Mouse (Mus musculus) natural killer cell, adult 2 months (primary cell): ENCODE measurements around the gene Arid1b.

Experiments used
- DNase-seq, 2 experiments: peaks; one replicate each; pipeline ENCODE4 v3.0.0; 2022; ENCODE audit warnings: low spot score in 2 of 2

Arid1b gene

DNA sequence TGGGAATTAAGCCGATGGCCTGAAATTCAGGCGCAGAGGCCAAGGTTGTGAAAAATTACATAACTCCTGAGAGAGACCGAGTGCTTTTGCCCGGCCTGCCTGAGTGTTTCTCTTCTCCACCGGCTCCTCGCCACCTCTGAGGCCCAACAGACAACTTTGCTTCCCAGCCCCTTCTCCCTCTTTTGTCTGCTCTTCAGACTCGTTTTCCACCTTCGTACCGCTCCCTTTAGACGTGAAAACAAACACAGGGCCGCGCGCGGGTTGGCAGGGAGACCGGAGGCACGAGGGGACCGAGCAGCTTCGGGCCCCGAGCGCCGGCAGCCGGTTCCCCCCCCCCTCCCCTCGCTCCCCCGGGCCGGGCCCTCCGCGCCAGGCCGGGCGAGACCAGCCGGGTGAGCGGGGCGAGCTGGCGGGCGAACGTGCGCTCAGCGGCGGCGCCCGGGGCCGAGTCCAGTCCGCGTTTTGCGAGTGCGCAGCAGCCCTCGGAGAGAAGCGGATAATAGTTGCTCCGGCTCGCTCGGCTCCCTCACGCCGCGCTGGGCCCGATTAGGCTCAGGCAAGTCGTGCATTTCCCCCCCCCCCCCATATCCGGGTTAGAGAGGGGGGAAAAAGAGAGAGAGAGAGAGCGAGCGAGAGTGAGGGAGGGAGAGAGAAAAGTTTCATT is at the start of gene Arid1b:
Gene Arid1b, plus strand, starts transcription at position 493 of the 664 bp plus-strand sequence.
- DNase-seq, result peak; percentile 62 to 81

DNA sequence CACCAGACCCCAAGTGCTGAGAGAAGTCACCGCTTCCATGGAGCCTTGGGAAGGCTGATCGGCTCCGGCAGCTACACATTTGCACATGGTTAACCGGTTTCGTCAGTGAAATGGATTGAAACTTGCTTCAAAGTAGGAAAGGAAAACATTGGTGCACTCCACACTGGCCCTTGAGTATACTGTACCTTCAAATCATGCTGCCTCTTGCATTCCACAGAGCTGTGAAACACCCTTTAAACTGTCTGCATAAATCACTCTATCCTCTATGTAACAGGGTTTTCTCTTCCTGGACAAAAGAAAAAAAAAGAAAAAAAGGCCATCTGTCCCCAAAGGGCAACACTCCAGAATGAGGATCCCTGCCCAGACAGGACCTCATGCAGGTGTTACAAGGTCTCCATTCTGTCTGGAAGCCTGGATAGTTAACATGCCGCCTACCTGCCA is 48.8 kb upstream of the Arid1b start:
- DNase-seq, result no peak

DNA sequence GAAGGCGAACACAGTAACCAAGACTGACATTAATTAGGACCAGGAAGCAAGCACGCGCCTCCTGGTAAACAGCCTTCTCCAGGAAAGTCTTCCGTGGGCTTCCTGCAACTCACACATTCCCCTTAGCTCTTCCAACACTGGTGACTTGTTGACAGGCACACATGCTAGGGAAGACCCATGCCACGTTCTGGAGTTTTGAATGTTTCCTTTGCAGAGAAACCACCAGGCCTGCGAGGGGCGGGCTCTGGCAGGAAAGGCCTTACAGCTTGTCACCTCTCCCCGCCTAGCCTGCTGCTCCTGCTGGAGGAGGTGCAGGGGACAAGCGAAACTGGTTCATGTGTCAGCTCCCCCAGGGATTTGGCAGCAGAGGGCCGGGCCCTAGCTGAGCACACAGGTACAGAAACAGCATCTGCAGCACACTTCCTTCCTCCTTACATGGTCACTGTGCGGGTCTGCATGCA is 48.2 kb upstream of the Arid1b start:
- peak in 1 of 2 experiments; percentile 20 for DNase-seq

DNA sequence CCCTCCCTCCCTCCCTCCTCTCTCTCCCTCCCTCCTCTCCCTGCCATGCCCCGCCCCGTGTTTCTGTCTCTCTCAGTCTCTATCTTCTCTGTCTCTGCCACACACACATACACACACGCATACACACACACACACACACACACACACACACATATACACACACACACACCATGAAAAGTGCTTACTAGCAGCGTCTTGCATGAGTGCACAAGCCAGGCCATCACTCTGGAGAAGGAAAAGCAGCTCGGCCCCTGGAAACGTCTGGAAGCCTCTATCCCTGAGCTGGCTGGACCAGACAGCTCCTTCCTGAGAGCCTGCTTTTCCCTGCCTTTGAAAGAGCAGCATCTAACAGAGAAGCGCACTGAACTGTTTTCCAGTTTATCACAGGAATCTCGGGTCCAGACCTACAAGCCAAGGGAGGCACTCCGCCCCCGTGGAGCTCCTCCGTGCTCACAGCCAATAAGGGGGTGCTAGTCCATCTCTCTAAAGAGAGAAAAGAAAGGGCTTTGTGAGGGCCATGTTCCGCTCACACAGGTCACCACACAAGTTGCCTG is 47.6 kb upstream of the Arid1b start:
- no peak for DNase-seq

DNA sequence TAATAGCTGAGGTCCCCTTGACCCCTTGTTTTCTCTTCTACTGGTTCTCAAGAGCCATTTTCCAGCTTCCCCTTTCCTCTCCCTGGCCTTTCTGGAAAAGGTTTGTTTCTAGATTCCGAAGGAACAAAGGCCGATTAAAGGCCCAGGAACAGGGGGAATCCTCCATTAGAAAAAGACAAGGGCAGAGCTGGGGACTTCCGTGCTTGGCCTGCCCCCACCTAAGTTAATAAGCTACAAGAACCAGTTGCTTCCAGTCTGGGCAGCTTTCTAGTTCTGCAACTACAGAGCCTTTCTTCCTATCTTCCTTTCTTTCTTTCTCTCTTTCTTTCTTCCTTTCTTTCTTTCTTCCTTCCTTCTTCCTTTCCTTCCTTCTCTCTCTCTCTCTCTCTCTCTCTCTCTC is 47.1 kb upstream of the Arid1b start:
- DNase-seq, result no peak

DNA sequence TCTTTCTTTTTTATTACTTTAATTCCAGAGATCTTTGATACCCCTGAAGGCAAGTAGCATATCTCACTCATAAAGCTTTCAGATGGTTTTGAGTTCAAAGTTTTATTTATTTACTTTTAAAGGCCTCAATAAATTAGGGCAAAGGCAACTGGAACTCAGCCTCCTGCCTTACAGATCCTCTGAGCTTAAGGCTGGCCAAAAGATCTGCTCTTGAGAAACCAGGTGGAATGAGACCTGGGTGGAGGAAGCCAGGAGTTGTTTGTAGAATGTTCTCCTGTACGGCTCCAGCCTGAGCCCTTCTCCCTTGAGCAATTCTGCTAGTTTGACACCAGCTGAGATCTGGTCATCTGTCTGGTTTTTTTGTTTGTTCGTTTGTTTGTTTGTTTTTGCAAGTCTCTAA is 46.7 kb upstream of the Arid1b start:
- DNase-seq, result no peak

DNA sequence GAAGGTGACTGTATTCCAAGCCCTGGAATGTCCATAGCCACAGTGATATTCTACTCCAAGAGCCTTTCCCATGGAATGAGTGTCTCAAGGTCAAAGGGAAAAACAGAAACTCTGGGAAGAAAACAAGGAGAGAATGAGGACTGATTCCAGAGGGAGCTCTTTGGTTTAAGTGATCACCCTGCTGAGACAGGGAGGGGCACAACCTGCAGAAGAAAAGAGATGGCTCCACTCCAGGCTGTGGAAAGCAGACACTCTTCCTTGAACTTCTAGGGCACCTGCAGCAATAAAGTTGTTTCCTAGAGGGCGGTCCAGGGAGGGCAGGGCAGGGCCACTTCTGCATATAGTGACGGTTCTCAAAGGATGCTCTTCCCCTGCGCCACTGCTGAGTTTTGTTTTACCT is 45.6 kb upstream of the Arid1b start:
- DNase-seq, result no peak

DNA sequence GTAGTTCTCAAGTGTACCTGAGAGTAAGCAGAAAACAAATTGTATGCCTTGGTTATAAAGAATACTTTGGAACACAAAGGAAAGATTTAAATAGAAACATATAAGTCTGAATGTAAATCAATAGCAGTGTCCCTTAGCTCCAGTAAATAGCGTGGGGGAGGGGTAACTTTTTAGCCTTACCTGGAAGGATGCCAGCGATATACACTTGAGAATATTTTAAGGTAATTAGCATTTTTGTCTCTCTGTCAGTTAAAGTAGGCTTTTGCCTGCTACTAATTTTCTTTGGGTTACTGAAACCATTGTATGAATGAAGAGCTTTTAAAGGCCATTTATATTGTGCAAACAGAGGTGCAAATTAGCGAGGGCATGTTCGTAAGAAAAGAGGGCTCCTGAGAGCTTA is 39.7 kb upstream of the Arid1b start:
- DNase-seq, result no peak

DNA sequence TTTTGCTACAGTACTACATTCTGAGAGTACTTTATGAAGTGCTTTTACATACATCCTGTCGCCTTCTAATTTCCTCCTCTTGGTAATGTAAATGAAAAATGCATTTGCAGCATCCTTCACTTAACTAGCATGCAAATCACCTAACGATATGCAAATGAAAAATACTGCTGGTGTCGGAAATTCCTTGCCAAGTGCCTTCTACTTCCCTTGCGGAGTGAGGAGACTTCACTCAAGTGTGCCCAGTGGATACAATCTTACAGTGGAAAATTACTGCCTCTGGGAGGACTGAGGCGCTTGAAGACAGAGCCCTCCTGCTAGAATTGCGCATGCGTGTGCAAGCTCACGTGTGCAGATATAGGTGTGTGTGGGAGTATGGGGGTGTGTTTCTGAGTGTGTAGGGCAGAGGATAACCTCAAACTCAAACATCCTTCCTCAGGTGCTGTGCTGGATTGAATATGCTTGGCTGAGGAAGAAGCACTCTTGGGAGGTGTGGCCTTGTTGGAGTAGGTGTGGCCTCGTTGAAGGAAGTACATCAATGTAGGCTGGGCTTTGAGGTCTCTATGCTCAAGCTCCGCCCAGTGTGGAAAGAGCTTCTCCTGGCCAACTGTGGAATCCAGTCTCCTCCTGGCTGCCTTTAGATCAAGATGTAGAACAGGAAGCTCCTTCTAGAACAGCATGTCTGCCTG is 29.8 kb upstream of the Arid1b start:
- no peak for DNase-seq

DNA sequence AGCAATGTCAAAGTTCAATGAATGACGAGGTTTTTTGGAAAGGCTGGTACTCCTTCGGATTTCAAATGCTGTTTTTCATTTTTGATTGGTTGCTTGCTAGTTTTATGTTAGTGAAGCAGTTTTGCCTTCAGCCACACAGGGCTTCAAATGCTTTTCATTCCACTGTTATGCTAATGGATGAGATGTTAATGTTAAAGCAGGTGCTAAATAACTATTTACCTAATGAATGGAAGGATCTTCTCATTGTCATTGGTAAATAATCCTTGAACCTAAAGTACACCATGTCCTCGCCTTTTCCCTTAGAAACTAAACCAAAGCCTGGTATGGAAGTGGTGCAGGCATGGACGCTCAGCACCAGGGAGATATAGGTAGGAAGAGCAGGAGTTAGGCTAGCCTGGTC is 26.9 kb upstream of the Arid1b start:
- no peak for DNase-seq

DNA sequence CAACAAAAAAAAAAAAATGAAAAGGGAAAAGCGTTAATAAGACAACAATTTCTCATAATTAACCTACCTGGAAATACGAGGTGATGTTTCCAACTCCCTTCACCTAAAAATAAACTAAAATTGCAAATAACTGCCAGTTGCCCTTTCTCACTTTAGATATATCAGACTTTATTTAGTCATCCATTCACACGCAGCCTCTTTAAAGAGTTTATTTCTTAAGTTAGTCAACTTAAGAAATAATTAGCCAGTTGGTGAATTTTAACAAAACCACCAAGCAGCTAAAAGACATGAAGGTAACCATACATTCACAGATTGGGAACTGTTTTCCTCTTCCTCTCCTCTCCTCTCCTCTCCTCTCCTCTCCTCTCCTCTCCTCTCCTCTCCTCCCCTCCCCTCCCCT is 26.1 kb upstream of the Arid1b start:
- DNase-seq, result no peak

DNA sequence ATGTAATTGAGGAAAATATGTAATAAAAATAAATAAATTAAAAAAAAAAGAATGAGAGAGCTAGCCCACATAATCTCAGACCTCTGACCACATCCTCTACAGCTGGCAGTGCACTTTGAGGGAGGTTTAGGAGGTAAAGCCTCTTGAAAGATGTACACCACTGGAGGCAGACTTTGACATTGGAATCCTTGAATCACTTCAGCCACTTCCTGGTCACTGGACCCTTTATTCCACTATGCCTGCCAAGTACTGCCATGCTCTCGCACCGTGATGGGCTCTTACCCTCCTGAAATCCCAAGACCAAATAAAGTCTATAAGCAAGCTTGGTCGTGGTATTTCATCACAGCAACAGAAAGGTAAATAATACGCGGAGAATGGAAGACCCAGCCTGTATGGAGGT is 25.3 kb upstream of the Arid1b start:
- DNase-seq, result peak; percentile 2 to 5

DNA sequence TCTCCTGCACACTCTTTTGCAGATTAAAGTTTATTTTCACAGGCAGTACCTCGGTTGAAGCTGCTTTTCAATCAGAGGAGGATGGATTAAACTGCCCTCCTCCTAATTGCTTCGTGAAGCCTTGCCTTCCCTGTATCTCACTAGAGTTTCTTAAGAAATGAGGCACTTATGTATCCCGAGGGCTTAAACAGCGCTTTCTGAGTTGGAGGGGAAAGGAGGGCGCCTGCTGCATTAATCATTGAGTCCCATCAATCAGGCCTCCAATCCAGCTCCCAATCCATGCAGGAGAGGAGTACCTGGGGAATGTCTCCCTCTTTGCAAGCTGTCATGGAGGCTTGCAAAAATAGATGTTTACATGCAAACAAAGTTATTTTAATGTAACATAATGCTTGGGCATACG is 21.9 kb upstream of the Arid1b start:
- DNase-seq, result no peak

DNA sequence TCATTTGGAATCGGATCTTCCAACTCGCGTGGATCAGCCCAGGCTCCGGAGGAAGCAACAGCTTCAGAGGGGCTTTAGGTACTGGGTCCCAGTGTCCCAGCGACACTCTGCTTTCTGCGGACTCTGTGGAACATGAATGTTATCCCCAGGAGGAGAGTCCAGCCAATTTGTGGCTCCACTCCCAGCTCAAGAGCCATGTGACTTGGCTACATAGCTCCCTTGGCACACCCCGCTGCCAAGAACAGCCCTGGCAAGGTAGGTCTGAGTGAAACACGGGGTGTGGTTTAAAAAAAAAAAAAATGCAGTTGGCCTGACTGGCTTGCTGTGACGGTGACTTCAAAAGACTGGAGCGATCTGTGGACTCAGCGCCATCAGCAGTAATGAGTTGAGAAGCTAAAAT is 19.4 kb upstream of the Arid1b start:
- DNase-seq, result no peak

DNA sequence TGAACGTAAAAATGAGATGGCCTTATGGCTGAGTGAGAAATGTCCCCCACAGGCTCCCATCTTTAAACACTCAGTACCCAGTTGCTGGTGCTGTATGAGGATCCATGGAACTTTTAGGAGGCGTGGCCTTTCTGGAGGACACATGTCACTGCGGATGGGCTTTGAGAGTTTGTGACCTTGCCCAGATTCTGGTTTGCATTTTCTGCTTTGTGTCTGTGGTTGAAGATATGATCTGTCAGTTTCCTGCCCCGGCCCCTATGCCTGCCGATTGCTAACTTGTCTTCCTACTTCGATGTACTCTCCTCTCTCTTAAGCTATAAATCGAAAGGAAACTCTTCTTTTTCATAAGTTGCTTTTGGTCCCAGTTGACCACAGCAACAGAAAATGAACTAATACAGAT is 14.0 kb upstream of the Arid1b start:
- peak; percentile 24 to 38 for DNase-seq

DNA sequence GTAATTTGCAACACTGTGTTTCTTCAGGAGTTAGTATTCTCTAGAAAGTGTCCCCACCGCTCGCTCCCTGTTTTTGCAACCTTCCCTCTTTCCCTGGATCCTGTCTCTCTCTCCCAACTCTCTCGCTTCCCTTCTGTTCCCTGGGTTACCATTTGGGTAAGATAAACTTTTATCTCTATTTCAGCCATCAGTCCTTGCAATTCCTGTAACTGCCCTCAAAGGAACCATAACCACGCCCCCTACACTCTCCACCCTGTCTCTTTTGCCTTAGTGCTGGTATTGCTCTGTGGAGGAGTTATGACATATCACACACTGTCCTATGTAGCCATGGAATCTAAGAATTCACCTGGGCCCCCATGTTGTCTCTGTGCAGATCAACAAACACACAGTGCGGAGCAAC is 11.3 kb upstream of the Arid1b start:
- no peak for DNase-seq

DNA sequence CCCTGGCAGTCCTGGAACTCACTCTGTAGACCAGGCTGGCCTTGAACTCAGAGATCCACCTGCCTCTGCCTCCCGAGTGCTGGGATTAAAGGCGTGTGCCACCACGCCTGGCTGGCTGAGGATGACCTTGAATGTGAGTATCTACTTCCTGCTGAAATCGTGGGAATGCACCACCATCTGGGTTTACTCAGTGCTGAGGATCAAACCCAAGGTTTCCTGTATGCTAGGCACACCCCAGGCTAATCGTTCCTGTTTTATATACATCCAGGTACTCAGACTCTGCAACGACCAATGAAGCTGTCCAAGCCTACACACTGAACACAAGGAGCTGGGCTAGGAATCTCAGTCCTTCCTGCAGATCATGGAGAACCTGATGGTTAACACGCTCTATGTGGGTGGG is 9.4 kb upstream of the Arid1b start:
- no peak for DNase-seq

DNA sequence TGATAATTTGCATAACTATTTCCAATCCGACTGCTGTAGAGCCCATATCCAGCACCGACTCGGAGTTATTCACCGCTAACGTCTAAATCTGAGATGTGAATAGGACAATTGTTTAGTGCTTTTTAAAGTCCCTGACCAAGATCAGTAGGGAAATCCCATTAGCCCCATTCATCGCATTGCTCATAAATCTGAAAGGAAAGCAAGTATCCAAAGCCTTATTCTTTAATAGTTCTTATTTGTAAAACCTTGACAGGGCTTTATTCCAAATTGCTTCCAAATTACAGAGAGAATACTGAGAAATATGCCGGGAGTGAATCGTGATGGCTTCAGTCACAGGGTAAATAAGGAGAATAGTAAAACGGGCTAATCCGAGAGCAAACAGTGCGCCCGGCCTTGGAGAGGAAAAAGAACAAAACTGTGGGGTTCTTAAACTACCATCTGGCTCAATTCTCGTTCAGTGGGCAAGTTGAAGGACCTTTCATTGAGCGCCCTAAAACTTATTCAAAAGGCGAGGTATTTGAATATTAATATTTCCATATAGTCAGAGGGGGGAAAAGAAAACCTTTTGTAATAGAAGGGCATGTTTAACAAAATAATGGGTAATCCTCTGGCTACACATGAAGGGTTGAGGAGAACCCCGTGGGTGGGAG is 3.1 kb upstream of the Arid1b start:
- no peak for DNase-seq

DNA sequence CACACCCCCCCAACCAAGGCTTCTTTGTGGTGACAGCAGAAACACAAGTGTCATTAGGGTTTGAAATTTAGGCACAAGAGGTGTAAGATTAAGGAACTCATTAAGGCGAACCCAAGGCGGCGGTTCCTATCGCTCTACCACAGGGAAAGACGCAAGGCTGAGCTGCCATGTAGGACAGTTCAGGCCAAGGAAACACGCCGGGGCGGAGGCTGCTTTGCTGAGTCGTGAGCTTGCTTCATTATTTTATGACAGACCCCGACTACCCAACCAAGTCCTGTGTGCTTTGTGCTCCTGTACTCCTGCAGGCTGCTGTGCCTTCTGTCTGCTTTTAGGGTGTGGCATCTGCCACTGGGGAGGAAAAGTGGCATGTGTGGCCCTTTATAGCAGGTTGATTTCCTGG is 2.5 kb upstream of the Arid1b start:
- DNase-seq, result no peak

DNA sequence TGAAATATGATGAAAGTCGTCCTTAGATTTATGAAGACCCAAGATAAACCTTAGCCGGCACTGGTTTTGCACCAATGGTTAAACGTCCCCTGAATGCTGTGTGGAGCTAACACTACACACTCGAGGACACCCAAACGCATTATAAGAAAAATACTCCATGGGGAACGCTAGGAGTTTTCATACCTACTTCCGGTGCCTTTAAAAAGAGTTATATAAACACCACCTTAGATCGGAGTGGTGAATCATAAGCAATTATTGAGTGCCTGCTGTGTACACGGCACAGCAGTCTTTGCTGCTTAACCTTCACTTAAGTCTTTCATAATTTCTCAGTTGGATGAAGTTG is 664 bp upstream of the Arid1b start:
- DNase-seq, result peak in 1 of 2 experiments; percentile 6

DNA sequence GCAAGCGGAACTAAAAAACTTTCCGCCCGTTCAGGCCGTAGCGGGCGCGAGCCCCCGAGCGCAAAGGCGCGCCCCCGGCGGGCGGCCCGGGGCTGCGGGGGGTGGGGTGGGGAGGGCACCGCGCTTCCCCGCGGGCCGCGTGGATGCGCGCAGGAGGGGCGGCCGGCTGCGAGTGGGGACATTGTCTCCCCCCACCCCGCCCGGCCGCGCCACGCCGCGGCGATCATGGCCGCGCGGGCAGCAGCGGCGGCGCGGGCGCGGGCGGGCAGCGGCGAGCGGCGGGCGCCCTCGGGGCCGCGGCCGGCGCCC is 326 bp downstream of the Arid1b start:
- DNase-seq, result no peak

DNA sequence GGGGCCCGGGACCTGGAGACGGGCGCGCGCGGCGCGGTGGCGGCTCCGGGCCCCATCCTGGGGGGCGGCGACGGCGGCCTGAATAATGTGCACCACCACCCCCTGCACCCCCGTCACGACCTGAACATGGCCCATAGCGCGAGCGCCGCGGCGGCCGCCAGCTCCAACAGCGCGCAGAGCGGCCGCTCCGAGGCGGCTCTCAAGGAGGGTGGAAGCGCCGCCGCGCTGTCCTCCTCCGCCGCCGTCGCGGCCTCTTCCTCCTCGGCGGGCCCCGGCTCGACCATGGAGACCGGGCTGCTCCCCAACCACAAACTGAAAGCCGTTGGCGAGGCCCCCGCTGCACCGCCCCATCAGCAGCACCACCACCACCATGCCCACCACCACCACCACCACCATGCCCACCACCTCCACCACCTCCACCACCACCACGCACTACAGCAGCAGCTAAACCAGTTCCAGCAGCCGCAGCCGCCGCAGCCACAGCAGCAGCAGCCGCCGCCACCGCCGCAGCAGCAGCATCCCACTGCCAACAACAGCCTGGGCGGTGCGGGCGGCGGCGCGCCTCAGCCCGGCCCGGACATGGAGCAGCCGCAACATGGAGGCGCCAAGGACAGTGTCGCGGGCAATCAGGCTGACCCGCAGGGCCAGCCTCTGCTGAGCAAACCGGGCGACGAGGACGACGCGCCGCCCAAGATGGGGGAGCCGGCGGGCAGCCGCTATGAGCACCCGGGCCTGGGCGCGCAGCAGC is 855 bp downstream of the Arid1b start:
- peak; percentile 49 to 60 for DNase-seq
